Mouse (Mus musculus) lung, adult 2 months (tissue): ENCODE measurements at regions not wholly inside any gene's neighbourhood (a gene's known extent, or its start where the extent isn't known, plus 50 kb on each side); places are given as distances from the start of the nearest gene placed in this dataset.

Source experiments
- DNase-seq: peaks from one replicate; pipeline ENCODE4 v3.0.0; 2022
- H3K4me1 ChIP-seq: fragments of 200-500 bp; 2 replicates; pipeline ENCODE4 v1.6.1; 2011; ENCODE audit warnings: low read length; ENCODE audit not compliant: control insufficient read depth, insufficient read depth
- H3K4me3 ChIP-seq: fragments of 200-500 bp; replicated peaks from 2 replicates; pipeline ENCODE3; 2011; ENCODE audit warnings: low read depth, mild to moderate bottlenecking, control low read depth, low read length; ENCODE audit errors: extremely low read depth
- CTCF ChIP-seq: fragments of 200-500 bp; IDR thresholded peaks from 2 replicates; pipeline ENCODE4 v1.5.1; 2011; ENCODE audit warnings: mild to moderate bottlenecking, low read length, control low read depth; ENCODE audit not compliant: insufficient read depth
- POLR2A ChIP-seq: fragments of 200-500 bp; IDR thresholded peaks from 2 replicates; pipeline ENCODE4 v1.6.1; 2011; ENCODE audit warnings: low read depth, mild to moderate bottlenecking, control low read depth, low read length, borderline replicate concordance; ENCODE audit errors: extremely low read depth
- WGBS: fragments of 180-500 bp; shearing (Covaris S2); methylation state at CpG from one replicate; pipeline ENCODE4 v1.1.7; 2018; 5-methylcytosine and 5-hydroxymethylcytosine counted together

DNA sequence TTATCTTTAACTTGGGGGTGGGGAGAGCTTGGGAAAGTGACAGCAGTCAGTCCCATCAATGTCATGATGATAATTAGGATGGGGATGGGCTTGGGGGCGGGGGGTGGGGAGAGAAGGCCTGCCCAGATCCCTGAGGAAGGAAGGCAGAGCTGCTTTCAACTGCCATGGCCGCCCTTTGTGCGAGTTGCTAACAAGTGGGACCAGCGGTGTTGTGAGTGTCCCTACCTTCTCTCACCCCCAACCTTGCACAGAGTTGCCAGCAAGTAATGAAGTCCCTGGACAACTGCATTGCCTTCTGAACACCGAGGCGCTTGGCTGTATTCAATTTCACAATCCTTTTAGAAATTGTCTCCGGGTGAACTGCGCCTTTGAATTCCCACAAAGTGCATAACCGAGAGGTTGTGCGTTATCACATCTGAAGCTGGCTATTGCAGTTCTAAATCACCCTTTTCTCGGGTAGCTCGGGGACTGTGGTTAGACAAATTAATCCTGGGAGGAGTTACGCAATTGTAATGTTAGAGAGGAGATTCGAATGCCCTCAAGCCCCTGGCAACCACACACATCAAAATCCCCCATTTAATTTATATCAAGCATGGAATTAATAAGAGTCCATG, 257.9 kb upstream of the Daam1 start:
- TF ChIP-seq CTCF (no peak), POLR2A (no peak)
- no peak overlapping the region for H3K4me3 ChIP-seq
- no peak for DNase-seq
- 64% methylated on average over 14 of the region's 14 CpGs for whole genome bisulfite sequencing
- H3K4me1 ChIP-seq = peaks cover 2% of the 10 kb centered on the region; the same call in 1 of the 2 replicates

DNA sequence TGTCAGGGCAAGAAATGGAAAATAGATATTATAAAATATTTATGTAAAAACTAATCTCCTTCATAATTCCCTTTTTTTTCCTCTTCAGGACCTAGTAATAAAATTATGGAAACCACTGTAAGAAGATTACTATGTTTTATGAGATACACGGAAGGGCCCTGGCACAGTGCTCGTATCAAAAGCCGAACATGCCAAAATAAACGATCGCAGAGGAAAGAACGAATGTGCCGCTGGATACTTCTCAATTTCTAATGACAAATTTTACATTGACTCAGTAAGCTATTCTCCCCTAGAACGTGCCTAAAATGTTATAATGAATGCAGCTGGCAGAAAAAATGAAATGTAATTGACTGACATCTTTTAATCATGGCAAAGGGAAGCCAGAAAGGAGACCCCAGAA, 257.4 kb upstream of the Daam1 start:
- 48% methylated on average over 8 of the region's 8 CpGs for WGBS
- no peak overlapping the region for H3K4me3 ChIP-seq
- no peak for TF ChIP-seq CTCF
- TF ChIP-seq POLR2A = no peak
- peaks cover 2% of the 10 kb centered on the region; the same call in 1 of the 2 replicates for H3K4me1 ChIP-seq
- DNase-seq = no peak

DNA sequence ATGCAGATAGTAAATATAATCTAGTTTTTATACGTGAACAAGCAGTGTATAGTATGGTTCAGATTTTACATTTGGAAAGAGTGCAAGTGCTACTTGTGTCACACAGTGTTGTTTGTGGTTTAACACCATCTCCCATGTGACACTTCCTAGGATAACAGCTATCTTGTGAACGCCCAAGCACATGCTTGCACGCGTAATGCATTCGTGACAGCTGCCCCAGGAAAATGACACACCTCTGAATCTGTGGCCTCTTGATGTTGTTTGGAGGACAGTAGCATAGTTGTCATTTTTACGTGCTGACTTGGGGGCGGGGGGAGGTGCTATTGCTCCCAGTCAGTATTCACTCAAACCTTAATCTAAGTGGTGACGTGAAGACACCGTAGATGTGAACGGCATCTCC, 256.2 kb upstream of the Daam1 start:
- H3K4me1 ChIP-seq = peaks cover 2% of the 10 kb centered on the region; the same call in 1 of the 2 replicates
- WGBS = 71% methylated on average over 10 of the region's 10 CpGs
- DNase-seq = no peak
- TF ChIP-seq CTCF (no peak), POLR2A (no peak)
- no peak overlapping the region for H3K4me3 ChIP-seq

DNA sequence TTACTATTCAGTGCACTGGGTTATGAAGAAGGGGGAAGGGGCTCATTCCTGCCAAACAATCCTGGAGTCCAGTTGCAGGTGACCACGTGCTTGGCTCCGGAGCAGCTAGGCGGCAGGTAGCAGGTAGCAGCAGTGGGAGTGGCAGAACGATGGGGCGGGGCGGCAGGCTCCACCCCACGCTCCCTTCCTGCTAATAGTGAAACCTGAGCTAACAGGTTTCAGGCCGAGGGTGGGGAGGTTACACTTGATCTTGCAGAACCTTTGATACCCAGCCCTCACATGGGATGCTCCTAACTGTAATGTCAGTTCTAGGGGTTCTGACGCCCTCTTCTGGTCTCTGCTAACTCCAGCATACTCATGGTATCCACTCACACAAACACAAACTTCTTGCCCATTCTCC, 253.5 kb upstream of the Daam1 start:
- TF ChIP-seq POLR2A (no peak), CTCF (no peak)
- no peak overlapping the region for H3K4me3 ChIP-seq
- DNase-seq = peak; percentile 32
- 9% methylated on average over 9 of the region's 9 CpGs for WGBS
- peaks cover 2% of the 10 kb centered on the region; the same call in 1 of the 2 replicates for H3K4me1 ChIP-seq

DNA sequence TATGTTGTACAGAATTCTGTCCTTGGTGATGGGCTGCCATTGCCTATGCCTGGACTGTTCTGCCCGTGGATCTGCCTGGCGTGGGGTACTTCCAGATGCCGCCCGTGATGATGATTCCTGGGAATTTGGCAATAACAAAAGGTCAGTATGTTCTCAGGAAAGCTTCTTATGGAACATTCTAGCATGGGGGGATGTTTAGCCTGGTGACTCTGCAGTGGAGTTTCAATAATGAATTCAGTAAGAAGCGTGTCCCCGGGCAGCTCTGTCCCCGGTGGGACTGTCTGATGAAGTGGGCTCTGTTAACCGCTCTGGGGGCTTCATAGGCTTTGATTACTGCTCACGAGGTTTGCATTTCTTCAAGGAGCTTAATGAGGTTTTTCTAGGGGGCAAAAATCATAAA, 252.9 kb upstream of the Daam1 start:
- no peak for TF ChIP-seq CTCF
- TF ChIP-seq POLR2A = no peak
- DNase-seq = no peak
- no peak overlapping the region for H3K4me3 ChIP-seq
- whole genome bisulfite sequencing = 79% methylated on average over 9 of the region's 9 CpGs
- H3K4me1 ChIP-seq = peaks cover 2% of the 10 kb centered on the region; the same call in 1 of the 2 replicates

DNA sequence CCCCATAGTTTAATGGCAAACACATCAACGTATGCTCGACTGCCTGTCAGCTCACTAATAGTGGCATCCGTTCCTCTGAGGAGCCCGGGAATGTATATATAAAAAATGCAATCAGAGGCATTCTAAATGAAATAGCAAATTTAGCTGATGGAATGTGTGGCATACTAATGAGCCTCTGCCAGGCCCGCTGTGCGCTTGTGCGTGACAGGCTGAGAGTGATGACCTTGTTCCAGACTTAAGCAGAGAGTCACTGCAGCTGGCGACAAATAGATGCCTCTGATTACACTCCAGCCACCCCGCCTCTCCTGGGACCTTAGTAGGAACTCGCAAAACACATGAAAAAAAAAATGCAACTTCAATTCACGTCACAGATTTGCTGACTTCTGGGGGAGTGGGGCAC, 252.0 kb upstream of the Daam1 start:
- Histone ChIP-seq H3K4me3 (no peak overlapping the region), H3K4me1 (peaks cover 2% of the 10 kb centered on the region; the same call in 1 of the 2 replicates)
- DNase-seq = no peak
- WGBS = 50% methylated on average over 11 of the region's 11 CpGs
- TF ChIP-seq POLR2A (no peak), CTCF (no peak)

DNA sequence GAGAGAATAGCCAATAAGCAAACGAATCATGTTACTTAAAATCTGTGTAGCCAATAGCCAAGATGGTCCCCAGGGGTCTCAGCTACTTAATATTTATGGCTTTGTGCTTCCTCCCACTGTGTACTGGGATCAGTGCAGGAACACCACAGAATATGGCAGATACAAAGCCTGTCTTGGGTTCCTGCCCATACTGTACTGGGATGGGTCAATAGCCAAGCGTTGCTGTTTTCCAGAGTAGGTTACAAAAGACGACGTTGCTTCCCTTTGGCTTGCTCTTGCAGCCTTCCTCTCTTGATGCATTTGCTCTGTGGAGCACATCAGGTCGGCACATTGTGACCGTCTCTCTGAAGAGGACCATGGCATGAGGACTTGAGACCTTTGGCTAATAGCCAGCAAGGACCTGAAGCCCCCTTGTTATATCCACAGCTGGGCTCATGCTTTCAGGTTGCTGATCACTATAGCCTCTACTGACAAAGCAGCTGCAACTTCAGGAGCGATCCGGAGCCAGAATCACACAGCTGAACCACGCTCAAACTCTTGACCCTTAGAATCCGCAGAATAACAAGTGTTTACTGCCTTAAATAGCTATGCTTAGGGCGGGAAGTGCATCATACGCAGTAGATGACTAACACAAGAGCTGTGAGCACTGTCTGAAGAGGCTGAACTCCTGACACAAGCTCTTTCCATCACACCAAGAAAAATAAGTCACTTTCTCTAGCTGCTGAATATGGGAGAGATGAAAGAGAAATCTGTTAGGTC, 250.2 kb upstream of the Daam1 start:
- TF ChIP-seq CTCF = no peak
- no peak for TF ChIP-seq POLR2A
- WGBS = 64% methylated on average over 12 of the region's 12 CpGs
- no peak for DNase-seq

DNA sequence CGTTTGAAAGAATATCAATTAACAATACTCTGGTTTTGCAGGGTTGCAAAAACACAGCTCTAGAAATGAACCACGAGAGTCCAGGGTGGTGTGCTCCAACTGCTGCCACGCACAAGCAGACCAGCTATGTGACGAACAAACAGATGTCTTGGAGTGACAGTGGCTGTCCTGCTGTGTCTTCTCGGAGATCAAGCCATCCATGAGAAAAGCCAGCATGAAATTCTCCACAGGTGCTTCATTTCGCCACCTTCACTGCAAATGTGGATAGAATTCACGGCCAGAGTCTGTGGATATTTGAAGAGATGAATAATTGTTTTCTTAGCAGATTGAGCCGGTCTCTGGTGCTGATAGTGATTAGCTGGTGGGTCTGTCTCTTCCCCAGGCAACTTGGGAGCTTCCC, 246.3 kb upstream of the Daam1 start:
- TF ChIP-seq POLR2A (no peak), CTCF (no peak)
- no peak overlapping the region for H3K4me3 ChIP-seq
- H3K4me1 ChIP-seq = no peaks in the 10 kb centered on the region
- 72% methylated on average over 8 of the region's 8 CpGs for WGBS
- no peak for DNase-seq

More for the DNA sequence above, 250.2 kb upstream of the Daam1 start:
- H3K4me3 ChIP-seq = no peak overlapping the region
- peaks cover 2% of the 10 kb centered on the region; the same call in 1 of the 2 replicates for H3K4me1 ChIP-seq

DNA sequence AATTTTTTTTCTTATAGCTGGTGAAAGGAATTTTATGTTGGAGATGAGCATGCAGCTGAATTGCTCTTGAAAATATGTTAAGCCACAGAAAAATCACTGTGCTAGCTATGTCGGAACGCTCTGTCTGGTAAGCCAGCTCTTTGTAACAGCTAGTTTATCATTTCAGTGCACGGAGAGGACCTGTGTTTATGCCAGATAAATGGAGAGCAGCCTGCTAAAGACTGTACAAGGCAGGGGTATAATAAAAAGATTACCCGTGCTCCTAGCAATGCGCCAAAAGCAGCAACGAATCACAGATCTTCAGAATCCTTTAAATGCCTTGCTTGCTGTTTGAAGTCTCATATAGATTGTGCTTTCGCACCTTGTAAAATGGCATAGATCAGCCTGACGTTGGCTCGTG, 232.2 kb upstream of the Daam1 start:
- Histone ChIP-seq H3K4me3 (no peak overlapping the region), H3K4me1 (no peaks in the 10 kb centered on the region)
- no peak for DNase-seq
- no peak for TF ChIP-seq POLR2A
- TF ChIP-seq CTCF = no peak
- 62% methylated on average over 9 of the region's 9 CpGs for WGBS
